Mouse (Mus musculus) kidney, adult 2 months (tissue): Measurements from ENCODE around the gene Ebp. TPM values are rescaled to one million over a fixed set of nuclear protein-coding genes. Genes with fewer than 3 reads are reported as not detected.
A peak's percentile ranks its signal among the peaks of the same experiment; 100 is the strongest.

ENCODE experiments used
- DNase-seq: peaks from one replicate; pipeline ENCODE4 v3.0.0; 2021
- H3K27ac ChIP-seq: fragments of 200-500 bp; 2 replicates; pipeline ENCODE4 v1.5.1; 2012; ENCODE audit warnings: low read depth, low read length, control low read depth, inconsistent platforms; ENCODE audit not compliant: insufficient read depth
- H3K27me3 ChIP-seq: fragments of 200-500 bp; replicated peaks from 2 replicates; pipeline ENCODE4 v1.6.1; 2012; ENCODE audit warnings: mild to moderate bottlenecking, moderate library complexity, low read length, inconsistent platforms; ENCODE audit not compliant: control insufficient read depth, insufficient read depth
- H3K36me3 ChIP-seq: fragments of 200-500 bp; 2 replicates; pipeline ENCODE4 v1.6.1; 2012; ENCODE audit warnings: mild to moderate bottlenecking, moderate library complexity, low read length, inconsistent platforms; ENCODE audit not compliant: control insufficient read depth, insufficient read depth
- H3K4me1 ChIP-seq: fragments of 200-500 bp; 2 replicates; pipeline ENCODE4 v1.6.1; 2011; ENCODE audit warnings: low read length; ENCODE audit not compliant: control insufficient read depth, insufficient read depth
- H3K4me3 ChIP-seq: fragments of 200-500 bp; 2 replicates; pipeline ENCODE4 v1.5.1; 2011; ENCODE audit warnings: mild to moderate bottlenecking, low read depth, low read length, control low read depth; ENCODE audit not compliant: insufficient read depth
- CTCF ChIP-seq: fragments of 200-500 bp; conservative IDR thresholded peaks from 2 replicates; pipeline ENCODE4 v1.5.1; 2011; ENCODE audit warnings: low read depth, mild to moderate bottlenecking, control low read depth, low read length, moderate library complexity, mixed read lengths; ENCODE audit not compliant: insufficient read depth, insufficient read length
- POLR2A ChIP-seq: fragments of 200-500 bp; IDR thresholded peaks from one replicate; pipeline ENCODE4 v1.6.1; 2011; ENCODE audit warnings: low read depth, low read length, control low read depth
- WGBS: fragments of 180-500 bp; shearing (Covaris S2); methylation state at CpG from one replicate; pipeline ENCODE4 v1.1.7; 2018; 5-methylcytosine and 5-hydroxymethylcytosine counted together
- polyA plus RNA-seq: library from polyadenylated mRNA; depleted of rRNA; stranded (reverse); fragments of >200 nt; gene quantifications from 2 replicates; pipeline ENCODE4 v1.2.3, GENCODE M21; 2012

The Ebp gene
- polyA plus RNA-seq, 1 experiment: 180 TPM

DNA sequence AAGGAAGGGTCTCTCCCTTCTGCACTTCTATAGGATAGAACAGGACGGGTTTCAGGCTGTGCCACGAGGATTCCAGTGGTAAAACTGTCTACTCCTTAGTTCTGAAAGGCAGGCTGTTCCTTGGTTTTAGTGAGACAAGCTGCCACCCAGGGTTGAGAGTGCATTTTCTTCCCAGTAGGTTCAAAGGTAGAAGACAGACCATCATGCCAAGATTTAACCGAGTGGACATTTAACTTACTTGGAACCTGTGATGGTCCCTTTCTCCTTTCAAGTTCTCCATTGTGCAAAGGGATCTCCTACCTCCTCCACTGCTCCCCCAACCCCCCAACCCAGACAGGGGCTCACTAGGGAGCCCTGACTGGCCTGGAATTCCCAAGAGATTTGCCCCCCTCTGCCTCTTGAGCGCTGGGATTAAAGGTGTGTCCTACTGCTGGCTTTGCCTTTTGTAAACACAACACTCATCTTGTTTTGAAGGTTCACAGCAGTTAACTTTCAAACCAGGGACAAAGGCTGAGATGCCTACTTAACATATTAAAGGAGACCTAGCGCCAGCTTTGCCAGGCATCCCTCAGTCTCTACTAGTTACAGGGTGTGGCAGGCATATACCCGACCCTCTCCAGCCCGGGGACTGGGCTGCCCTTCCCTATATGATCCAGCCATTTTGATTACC, 10.3 kb downstream of the Ebp start:
- Histone ChIP-seq H3K4me3 (no peak overlapping the region), H3K36me3 (no peaks in the 10 kb centered on the region; the same call in 1 of the 2 replicates), H3K27ac (peak overlapping the region; percentile 78), H3K4me1 (no peaks in the 10 kb centered on the region; the same call in 1 of the 2 replicates), H3K27me3 (no peaks in the 10 kb centered on the region)
- no peak for TF ChIP-seq POLR2A
- TF ChIP-seq CTCF: no peak
- 15% methylated on average over 7 of the region's 7 CpGs for WGBS
- peak; percentile 67 for DNase-seq

GRCm38 (mm10) chrX:8179646-8180045, 13.7 kb downstream of the Ebp start:
- no peak for DNase-seq
- Histone ChIP-seq H3K4me3 (no peak overlapping the region), H3K27me3 (no peaks in the 10 kb centered on the region), H3K4me1 (no peaks in the 10 kb centered on the region; the same call in 1 of the 2 replicates), H3K36me3 (no peaks in the 10 kb centered on the region; the same call in 1 of the 2 replicates), H3K27ac (no peak overlapping the region)
- WGBS: 91% methylated on average over 5 of the region's 5 CpGs
- TF ChIP-seq CTCF (no peak), POLR2A (no peak)

DNA sequence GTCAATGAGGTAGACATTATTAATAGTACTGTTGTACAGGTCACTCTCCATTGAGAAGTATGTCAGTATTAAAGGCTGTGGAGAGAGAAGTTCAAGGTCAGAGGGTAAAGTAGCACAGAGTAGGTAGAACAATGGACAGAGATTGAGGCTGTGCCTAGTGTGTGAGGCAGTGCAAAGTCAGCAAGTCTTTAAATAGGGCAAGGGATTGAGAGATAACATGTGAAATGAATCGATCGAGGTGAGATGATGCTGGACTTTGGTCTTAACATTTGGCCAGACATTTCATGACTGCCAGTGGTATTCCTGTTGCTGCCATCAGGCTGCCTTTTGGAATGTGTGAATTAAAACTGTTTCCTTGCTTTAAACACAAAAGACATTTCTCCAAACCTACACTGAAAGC, 14.4 kb downstream of the Ebp start:
- no peaks in the 10 kb centered on the region for H3K27me3 ChIP-seq
- 77% methylated on average over 2 of the region's 2 CpGs for WGBS
- DNase-seq: no peak

GRCm38 (mm10) chrX:8175504-8176385, 17.6 kb downstream of the Ebp start, which contains the start of gene Tbc1d25:
Gene Tbc1d25 (minus strand): TSS chrX:8176181.
- no peaks in the 10 kb centered on the region for H3K27me3 ChIP-seq
- peak within 1 kb of the TSS; percentile 82 for H3K4me3 ChIP-seq
- under 1% methylated on average over 56 of the region's 56 CpGs for WGBS
- TF ChIP-seq POLR2A: no peak
- 0 out of 2 replicates have a peak, but pooled peaks have one; percentile 21 for TF ChIP-seq CTCF
- peak within 1 kb of the TSS; percentile 54; the same call in 1 of the 2 replicates for H3K27ac ChIP-seq
- no peaks in the 10 kb centered on the region for H3K36me3 ChIP-seq
- peak; percentile 96 for DNase-seq
- H3K4me1 ChIP-seq: no peaks in the 10 kb centered on the region

More for the DNA sequence above, 14.4 kb downstream of the Ebp start:
- TF ChIP-seq CTCF: no peak
- TF ChIP-seq POLR2A: no peak
- no peaks in the 10 kb centered on the region; the same call in 1 of the 2 replicates for H3K4me1 ChIP-seq
- no peak overlapping the region for H3K27ac ChIP-seq
- H3K4me3 ChIP-seq: no peak overlapping the region
- no peaks in the 10 kb centered on the region for H3K36me3 ChIP-seq

- 1% methylated on average over 4 of the region's 4 CpGs for WGBS
- Histone ChIP-seq H3K4me1 (no peaks in the 10 kb centered on the region), H3K27ac (no peak overlapping the region), H3K27me3 (no peaks in the 10 kb centered on the region), H3K4me3 (peak overlapping the region; percentile 82), H3K36me3 (no peaks in the 10 kb centered on the region)
- TF ChIP-seq CTCF (no peak), POLR2A (no peak)
- no peak for DNase-seq
These were observed 18.2 kb downstream of the Ebp start for GRCm38 (mm10) chrX:8175169-8175503.

- H3K36me3 ChIP-seq: peaks cover 1% of the 10 kb centered on the region; the same call in 1 of the 2 replicates
- DNase-seq: no peak
- H3K4me1 ChIP-seq: no peaks in the 10 kb centered on the region
- H3K27ac ChIP-seq: no peak overlapping the region
- no peak for TF ChIP-seq CTCF
- no peak for TF ChIP-seq POLR2A
- H3K4me3 ChIP-seq: no peak overlapping the region
- no peaks in the 10 kb centered on the region for H3K27me3 ChIP-seq
- 96% methylated on average over 10 of the region's 10 CpGs for WGBS
These were observed 25.3 kb downstream of the Ebp start for GRCm38 (mm10) chrX:8167716-8168647.

DNA sequence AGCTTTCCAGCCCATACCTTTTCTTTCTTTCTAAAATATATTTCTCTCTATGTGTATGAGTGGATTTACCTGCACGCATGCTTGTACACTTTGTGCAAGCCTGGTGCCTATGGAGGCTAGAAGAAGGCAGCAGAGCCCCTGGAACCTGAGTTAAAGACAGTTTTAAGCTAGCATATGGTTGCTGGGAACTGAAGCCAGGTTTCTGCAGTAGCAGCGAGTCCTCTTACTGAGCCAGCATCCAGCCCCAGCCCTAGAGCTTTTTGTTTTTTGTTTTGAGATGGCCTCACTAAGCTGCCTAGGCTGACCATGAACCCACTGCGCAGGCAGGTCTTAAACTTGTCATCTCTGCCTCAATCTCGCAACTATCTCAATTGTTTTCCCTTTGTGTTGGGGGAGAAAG, 28.8 kb downstream of the Ebp start:
- Histone ChIP-seq H3K27ac (no peak overlapping the region), H3K27me3 (no peaks in the 10 kb centered on the region), H3K4me1 (no peaks in the 10 kb centered on the region), H3K36me3 (peaks cover 1% of the 10 kb centered on the region), H3K4me3 (no peak overlapping the region)
- WGBS: 97% methylated on average over 4 of the region's 4 CpGs
- TF ChIP-seq POLR2A (no peak), CTCF (no peak)
- DNase-seq: no peak
